Mouse (Mus musculus): ENCODE data around the gene Usp44. TPM values are rescaled to one million over a fixed set of nuclear protein-coding genes. Genes with fewer than 3 reads are reported as not detected.
"Not testable (repeated sequence)": the region's sequence is repeated elsewhere in the genome, so short reads cannot be mapped to it uniquely, and the experiment has no call there.

Gene Usp44
- total RNA-seq (2021): under 1 TPM in 1 of 2 experiments, not detected in 1; 0.11 TPM

DNA sequence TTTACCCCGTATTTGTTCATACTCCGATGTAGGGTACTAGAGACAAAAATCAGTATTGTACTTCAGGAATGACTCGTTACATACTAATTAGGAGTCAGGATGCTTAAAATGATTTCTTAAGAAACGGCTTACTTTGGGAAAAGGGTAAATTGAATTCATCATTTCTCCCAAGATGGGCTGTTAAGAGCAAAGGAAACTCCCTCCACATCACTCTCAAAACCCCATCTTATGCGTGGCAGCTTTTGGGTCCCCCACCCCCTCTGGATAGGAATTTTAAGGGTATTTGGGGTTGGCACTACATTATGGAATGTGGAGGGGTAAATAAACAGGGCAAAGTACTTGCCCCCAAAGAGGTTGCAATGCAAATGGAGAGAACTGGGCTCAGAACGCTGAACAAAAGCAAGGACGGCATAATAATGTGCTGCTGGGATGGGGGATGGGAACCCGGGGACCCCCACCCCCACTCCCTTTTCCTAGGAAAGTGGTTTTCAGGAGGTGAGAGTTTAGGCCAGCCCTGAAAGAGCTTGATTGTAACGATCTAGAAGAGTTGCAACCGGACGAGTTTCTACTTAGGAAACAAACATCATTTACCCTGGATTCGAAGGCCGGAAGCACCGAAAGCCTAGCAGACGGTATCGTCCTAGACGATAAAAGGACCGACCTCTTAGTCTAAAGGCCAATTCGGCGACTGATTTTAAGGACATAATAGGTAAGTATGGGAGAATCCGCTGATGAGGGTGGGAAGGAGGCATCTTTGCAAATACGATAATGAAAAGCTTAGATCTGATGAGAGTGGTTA lies at the start of gene Usp44:
Usp44 (plus strand) TSS at position 625 of the 799 bp plus-strand sequence.
- DNase-seq: no peak

GRCm38 (mm10) chr10:93783216-93784013 lies 47.9 kb upstream of the Usp44 start:
- no peak for DNase-seq

GRCm38 (mm10) chr10:93799711-93800362 lies 31.5 kb upstream of the Usp44 start:
- no peak for DNase-seq

- no peak for DNase-seq
These were observed 31.0 kb upstream of the Usp44 start for GRCm38 (mm10) chr10:93800363-93800722.

- no peak for DNase-seq
These were observed 30.5 kb upstream of the Usp44 start for GRCm38 (mm10) chr10:93800895-93801294.

- DNase-seq: no peak
These were observed 28.2 kb upstream of the Usp44 start for GRCm38 (mm10) chr10:93803199-93803598.

DNA sequence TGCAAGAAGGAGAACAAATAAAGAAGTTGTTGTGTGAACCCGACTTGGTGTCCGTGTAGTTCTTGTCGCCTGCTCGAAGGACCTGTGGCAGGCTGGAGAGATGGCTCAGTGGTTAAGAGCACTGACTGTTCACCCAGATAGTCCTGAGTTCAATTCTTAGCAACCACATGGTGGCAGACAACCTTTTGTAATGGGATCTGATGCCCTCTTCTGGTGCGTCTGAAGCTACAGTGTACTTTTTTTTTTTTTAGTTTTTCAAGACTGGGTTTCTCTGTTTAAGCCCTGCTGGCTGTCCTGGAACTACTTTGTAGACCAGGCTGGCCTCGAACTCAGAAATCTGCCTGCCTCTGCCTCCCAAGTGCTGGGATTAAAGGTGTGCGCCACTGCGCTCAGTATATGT lies 21.9 kb upstream of the Usp44 start:
- not testable (repeated sequence) for DNase-seq

GRCm38 (mm10) chr10:93810590-93811185 lies 20.7 kb upstream of the Usp44 start:
- no peak for DNase-seq

GRCm38 (mm10) chr10:93812098-93812497 lies 19.3 kb upstream of the Usp44 start:
- DNase-seq: no peak

- DNase-seq: peak; percentile 86
These were observed 18.5 kb upstream of the Usp44 start for GRCm38 (mm10) chr10:93812774-93813415.

- DNase-seq: no peak
These were observed 17.6 kb upstream of the Usp44 start for GRCm38 (mm10) chr10:93813755-93814154.

DNA sequence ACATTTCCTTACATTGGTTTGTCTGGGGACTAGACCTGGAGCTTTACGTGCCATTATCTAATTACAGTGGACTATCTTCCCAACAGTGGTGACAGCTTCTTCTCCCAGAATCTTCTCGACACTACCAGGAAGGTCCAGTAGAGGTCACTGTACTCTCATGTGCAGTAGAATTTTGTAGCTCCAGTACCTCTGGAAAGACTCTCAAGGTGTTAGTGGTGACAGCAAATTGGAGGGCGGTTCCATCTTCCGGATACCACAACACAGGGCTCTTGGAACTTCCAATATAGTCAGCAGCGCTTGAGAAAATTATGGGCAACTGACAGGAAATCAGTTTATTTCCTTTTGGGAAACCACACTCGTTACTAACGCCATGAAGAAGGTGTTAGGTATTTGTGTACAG lies 12.7 kb upstream of the Usp44 start:
- DNase-seq: peak; percentile 82

DNA sequence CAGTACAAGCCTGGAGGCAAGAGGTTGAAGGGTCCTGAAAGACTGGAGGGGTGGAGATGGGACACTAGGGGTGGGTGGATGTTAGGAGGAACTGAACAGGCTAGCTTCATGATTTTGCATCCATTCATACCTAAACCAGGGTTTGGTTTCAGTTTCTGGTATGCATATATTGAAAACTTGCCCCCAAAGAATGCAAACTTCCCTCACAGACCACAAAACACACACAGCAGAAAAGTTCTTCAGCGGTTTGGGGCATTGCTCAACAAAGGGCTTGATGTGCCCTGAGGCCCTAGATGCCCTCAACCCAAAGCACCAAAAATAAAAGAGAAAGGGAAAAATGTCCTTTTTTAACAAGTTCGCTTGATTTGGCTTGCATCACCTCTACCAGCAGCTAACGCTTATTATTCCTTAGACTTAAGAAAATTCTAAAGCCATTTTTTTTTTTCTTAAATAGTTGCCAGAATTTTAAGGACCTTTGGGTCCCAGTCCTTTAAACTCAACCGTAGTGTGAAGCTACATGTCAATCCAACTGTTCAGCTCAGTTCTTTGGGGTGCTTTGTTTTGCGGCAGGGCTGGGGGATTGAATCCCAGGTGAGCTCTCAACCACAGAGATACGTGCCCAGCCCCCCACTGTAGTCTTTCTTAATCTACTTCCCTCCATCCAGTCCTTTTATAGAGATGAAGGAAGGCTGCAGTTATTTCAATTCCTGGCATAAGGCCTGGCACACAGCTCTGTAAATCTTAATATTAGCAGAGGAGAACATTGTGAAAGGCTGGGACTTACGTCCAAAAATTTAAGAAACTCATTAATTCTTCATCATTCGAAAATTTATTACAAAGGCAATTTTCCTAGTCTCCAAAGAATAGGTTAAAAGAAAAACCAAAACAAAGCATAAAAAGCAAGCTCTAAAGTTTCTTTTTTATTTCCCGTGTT lies 1.2 kb upstream of the Usp44 start:
- no peak for DNase-seq

GRCm38 (mm10) chr10:93831730-93832574 lies 597 bp downstream of the Usp44 start:
- no peak for DNase-seq

- no peak for DNase-seq
These were observed 1.5 kb downstream of the Usp44 start for GRCm38 (mm10) chr10:93832811-93833210.

DNA sequence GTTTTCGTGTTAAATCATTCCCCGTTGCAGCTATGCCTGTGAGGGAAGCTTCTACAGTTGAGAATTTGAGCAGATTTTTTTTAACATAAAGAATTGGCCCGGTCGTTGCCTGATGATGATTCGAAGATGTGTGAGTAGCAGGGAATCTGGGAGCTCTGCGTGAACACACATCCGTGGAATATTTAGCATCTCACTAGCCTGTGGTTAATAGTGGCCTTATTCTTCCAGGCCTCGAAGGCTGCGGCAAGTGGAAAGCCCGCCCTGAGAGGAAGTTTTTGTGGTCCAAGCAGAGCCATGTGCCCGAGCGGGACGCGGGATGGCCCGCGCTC lies 2.0 kb downstream of the Usp44 start:
- DNase-seq: no peak

DNA sequence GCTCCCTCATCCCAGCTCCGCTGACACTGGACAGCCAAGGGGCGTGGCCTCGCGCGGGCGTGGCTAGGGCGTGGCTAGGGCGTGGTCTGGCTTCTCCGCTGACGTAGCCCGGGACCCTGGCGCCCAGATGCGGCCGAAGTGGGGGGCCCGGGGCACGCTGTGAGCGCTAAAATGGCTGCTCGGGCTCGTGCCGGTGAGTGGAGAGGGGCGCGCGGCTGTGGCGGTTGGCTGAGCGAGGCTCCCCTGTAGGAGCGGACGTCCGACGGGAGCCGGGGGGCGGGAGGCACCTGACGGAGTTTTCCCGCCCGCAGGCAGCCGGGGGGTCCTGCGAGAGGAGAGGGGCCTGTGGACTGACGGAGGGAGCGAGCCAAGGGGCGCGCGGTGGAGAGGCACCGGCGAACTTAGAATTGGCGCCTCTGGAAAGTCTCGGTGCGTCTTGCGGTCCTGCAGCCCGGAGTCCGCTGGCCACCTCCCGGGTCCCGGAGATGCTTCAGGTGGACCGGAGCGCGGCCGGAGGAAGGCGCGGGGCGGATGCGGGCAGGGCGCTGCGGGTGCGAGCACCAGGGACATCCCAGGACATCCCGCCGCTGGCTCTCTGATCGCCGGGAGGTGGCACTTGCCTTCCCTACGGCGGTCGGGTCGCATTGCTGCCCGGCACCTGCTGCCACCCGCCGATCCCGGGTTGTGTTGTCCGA lies 2.5 kb downstream of the Usp44 start:
- peak; percentile 78 for DNase-seq

- DNase-seq: no peak
These were observed 3.0 kb downstream of the Usp44 start for GRCm38 (mm10) chr10:93834394-93834745.

- DNase-seq: not testable (repeated sequence)
These were observed 3.8 kb downstream of the Usp44 start for GRCm38 (mm10) chr10:93835115-93835514.

- DNase-seq: no peak
These were observed 15.4 kb downstream of the Usp44 start for GRCm38 (mm10) chr10:93846706-93847105.

Measured in heart, postnatal 4 days (tissue).